Mouse (Mus musculus) fibroblast of lung, adult 2 months (primary cell): ENCODE measurements around the gene Bbs2.

Experiments
- DNase-seq: peaks from one replicate; pipeline ENCODE4 v3.0.0-alpha.2; 2011; ENCODE audit warnings: low read depth

The Bbs2 gene

GRCm38 (mm10) chr8:94098081-94098974, at the start of gene Bbs2:
Gene Bbs2 (minus strand): TSS chr8:94098928.
- DNase-seq: peak; percentile 99

- DNase-seq: no peak
These were observed 49.5 kb upstream of the Bbs2 start for GRCm38 (mm10) chr8:94148236-94148635.

- DNase-seq: no peak
These were observed 41.6 kb upstream of the Bbs2 start for GRCm38 (mm10) chr8:94140266-94140795.

- DNase-seq: no peak
These were observed 38.2 kb upstream of the Bbs2 start, which contains the start of gene Mt4 for GRCm38 (mm10) chr8:94136933-94137332. Gene Mt4 (plus strand): TSS chr8:94137197.

- no peak for DNase-seq
These were observed 37.5 kb upstream of the Bbs2 start for GRCm38 (mm10) chr8:94136192-94136591.

GRCm38 (mm10) chr8:94135556-94135955, 36.8 kb upstream of the Bbs2 start:
- no peak for DNase-seq

GRCm38 (mm10) chr8:94134601-94135000, 35.9 kb upstream of the Bbs2 start:
- DNase-seq: peak; percentile 24

GRCm38 (mm10) chr8:94132096-94132495, 33.4 kb upstream of the Bbs2 start:
- DNase-seq: peak; percentile 36

GRCm38 (mm10) chr8:94130126-94130525, 31.4 kb upstream of the Bbs2 start:
- DNase-seq: no peak

GRCm38 (mm10) chr8:94129133-94129789, 30.5 kb upstream of the Bbs2 start:
- no peak for DNase-seq

- no peak for DNase-seq
These were observed 29.0 kb upstream of the Bbs2 start for GRCm38 (mm10) chr8:94127711-94128110.

- no peak for DNase-seq
These were observed 24.2 kb upstream of the Bbs2 start for GRCm38 (mm10) chr8:94122711-94123468.

- DNase-seq: no peak
These were observed 22.9 kb upstream of the Bbs2 start for GRCm38 (mm10) chr8:94121625-94122024.

GRCm38 (mm10) chr8:94118776-94119430, 20.2 kb upstream of the Bbs2 start:
- DNase-seq: no peak

- no peak for DNase-seq
These were observed 15.2 kb upstream of the Bbs2 start for GRCm38 (mm10) chr8:94113972-94114371.

GRCm38 (mm10) chr8:94113435-94113834, 14.7 kb upstream of the Bbs2 start:
- DNase-seq: no peak

GRCm38 (mm10) chr8:94110526-94111177, 11.9 kb upstream of the Bbs2 start:
- DNase-seq: no peak

GRCm38 (mm10) chr8:94109835-94110234, 11.1 kb upstream of the Bbs2 start:
- no peak for DNase-seq

- no peak for DNase-seq
These were observed 10.7 kb upstream of the Bbs2 start for GRCm38 (mm10) chr8:94109396-94109795.

- no peak for DNase-seq
These were observed 9.1 kb upstream of the Bbs2 start for GRCm38 (mm10) chr8:94107871-94108270.

GRCm38 (mm10) chr8:94104146-94104545, 5.4 kb upstream of the Bbs2 start:
- no peak for DNase-seq
